Mouse (Mus musculus) spleen, postnatal 36 days (tissue): Measurements from ENCODE around the gene Sh3rf3.

Experiments
- DNase-seq, 2 experiments: peaks; one replicate each; pipeline ENCODE4 v3.0.0; 2022; ENCODE audit warnings: low spot score in 2 of 2, mixed read lengths in 1 of 2

Sh3rf3 gene

DNA sequence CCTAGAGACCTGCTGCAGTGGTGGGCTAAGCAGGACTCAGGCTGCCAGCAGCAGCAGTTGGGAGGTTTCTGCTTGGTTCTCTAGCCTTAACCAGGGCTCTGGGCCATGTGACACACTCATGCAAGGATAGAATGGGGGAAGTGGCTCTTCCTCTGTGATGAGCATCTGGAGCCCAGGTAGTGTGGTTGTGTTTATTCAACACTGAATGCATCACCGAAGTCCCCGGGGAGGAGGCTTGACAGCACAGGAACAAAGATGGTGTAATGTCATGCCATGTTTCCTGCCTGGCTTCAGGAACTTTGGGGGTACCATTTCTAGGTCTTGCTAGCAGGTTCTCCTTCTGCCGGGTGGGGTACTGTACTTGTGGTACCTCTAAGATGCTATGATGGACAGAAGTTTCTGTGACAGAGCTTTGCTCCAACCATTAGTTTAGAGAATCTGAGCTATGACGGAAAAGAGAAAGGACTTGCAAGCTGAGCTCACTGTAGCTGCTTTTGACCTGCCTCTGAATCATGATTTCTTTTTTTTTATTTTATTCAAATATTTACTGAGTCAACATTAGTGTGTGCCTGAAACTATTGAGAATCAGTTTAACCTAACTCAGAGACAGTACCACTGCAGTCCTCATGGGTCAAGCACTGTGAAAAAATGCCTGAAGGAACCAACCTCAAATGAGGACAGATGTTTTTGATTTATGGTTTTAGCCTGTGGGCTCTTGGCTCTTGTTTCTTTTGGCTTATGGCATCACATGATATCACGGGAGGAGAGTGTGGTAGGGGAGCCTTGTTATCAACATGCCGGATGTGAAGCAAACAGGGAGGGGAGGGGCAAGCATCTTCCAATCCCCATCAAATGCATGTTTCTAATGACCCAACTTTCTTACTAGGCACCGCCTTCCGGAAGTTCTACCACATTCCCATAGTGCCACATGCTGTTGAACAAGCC is 102.4 kb downstream of the Sh3rf3 start:
- DNase-seq: no peak

DNA sequence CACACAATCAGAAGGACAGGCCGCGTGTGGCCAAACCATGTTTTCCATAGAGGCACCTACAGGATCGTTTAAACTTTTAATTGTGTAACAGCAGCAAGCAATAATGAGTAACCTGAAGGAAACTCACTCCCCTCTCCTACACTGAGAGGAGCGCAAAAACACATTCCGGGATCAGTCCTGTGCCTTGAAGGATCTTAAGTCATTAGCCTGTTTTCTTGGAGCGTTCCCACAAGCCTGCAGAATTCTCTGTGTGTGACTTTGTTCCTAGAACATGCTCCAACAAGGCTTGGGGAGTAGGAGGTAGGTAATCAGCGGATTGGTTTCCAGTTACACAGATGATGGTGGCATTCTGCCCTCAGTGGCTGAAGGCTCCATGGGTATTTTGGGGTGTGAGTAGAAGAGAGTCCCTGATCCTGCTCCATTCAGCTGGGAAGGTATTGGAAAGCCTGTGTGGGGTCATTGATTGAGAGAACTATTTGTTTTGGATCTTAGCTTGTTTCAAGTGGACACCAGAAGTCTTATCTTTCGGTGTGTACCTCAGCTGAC is 108.6 kb downstream of the Sh3rf3 start:
- DNase-seq: no peak

DNA sequence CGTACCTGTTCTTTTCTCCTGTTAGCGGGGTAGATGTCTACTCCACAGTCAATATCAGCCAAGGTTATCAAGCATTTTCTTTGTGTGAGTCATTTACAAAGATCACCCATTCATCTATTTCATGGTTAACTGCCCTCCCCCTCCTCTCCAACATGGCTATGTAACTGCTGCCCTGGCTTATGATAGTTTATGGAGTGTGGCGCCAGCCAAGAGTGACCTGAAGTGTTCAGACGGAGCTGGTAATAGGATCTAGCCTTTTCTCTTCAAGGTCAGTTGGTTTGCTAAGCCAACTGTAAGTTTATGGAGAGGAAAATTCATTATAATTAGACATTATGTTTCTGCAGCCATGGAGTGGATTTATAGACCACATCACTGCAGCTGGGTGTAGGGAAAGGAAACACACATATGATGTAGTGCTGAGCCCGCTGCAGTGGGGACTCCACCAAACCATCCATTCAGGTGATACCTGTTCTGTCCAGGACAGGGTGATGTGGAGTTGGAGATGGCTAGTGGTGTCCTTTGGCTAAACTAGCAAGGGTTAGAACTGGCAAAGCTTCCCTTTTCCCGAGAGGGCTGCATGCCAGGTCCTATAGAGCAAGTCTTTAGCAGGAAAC is 109.2 kb downstream of the Sh3rf3 start:
- DNase-seq: no peak

DNA sequence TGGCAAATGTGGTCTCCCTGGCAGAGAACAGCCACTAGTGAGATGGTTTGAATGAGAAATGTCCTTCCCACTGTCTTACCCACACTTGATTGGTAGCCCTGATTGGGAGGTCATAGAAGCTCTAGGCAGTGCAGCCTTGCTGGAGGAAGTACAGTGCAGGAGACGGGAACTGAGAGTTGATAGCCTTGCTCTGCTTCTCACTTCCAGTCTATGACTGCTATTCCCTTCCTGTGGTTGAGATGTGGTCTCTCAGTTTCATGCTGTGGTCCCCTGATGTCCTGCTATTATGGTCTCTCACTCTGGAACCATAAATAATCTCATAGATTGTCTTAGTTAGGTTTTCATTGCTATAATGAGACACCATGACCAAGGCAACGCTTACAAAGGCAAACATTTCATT is 109.8 kb downstream of the Sh3rf3 start:
- no peak for DNase-seq

- DNase-seq: no peak
Measured at GRCm38 (mm10) chr10:58926578-58926977, 113.4 kb downstream of the Sh3rf3 start.

GRCm38 (mm10) chr10:58928952-58929442 is 115.8 kb downstream of the Sh3rf3 start:
- DNase-seq: no peak

GRCm38 (mm10) chr10:58932151-58932773 is 119.1 kb downstream of the Sh3rf3 start:
- no peak for DNase-seq

GRCm38 (mm10) chr10:58935606-58936005 is 122.4 kb downstream of the Sh3rf3 start:
- no peak for DNase-seq

GRCm38 (mm10) chr10:58936441-58936860 is 123.3 kb downstream of the Sh3rf3 start:
- no peak for DNase-seq

DNA sequence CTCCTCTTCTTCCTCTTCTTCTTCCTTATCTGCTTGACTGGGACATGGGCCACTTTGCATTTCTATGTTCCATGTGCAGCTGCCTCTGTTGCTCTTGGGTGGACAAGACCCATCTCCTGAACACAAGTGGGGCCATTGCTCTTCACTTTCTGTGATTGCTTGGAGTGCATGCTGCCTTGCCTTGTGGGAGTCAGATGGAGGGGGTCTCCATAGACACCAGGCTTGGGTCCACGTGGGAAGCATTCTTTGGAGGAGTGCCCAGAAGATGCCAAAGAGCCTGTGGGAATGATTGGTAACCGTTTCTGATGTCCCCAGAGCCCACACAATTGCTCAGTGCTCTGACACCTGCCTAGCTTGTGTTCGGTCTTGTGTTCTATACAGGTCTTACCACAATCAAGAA is 124.4 kb downstream of the Sh3rf3 start:
- DNase-seq: no peak

- no peak for DNase-seq
Measured at GRCm38 (mm10) chr10:58942819-58943218, 129.7 kb downstream of the Sh3rf3 start.

DNA sequence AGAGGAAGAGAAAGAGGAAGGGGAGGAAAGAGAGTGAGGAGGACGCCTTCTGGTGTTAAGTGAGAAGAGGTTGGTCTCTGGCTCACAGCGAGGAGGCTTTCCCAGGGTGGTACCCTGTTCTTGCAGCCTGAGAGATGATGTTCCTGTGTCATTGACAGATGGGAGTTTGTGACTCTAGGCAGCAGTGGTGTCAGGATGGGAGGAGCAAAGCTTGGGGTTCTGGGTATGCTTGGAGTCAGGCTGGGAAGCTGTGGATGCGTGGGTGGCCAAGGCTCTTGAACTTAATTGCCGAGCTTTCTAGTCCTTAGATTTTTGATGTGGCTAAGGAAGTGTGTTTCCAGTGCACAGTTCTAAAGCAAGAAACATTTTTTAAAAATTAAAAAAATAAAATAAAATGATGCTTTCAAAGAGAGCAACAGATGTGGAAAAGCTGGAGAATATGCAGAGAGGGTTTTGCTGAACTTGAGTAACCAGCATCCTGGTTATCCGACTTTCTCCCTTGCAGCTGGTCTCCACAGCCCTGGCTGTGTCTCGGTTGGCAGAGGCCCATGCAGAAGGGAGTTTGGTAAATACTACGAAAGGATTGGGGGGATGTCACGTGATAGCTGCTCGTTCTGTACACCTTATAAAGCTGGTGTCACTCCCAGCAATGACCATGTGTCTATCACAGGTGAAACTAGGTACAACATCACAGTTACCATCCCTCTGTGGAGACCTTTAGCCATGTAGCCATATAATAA is 130.7 kb downstream of the Sh3rf3 start:
- DNase-seq: no peak

DNA sequence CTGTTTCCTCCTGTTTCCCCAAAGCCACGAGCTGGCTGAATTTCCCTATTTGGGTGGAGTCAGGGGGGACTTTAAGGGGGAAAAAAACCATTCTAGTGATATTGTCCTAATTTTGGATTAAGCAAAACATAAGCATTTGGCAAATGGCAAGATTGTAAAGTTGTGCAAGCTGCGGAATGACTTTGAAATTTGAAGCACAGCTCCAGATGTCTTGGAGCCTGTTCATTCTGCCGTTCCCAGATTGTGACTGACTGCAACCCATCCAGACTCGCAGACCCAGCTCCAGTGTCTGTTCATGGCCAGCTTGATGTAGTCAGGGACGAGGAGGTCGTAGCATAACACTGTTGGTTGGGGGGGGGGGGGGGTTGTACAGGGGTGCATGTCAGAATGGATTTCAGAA is 131.8 kb downstream of the Sh3rf3 start:
- DNase-seq: no peak

GRCm38 (mm10) chr10:58949770-58950638 is 136.8 kb downstream of the Sh3rf3 start:
- DNase-seq: no peak

GRCm38 (mm10) chr10:58960193-58960592 is 147.0 kb downstream of the Sh3rf3 start:
- no peak for DNase-seq

- DNase-seq: no peak
Measured at GRCm38 (mm10) chr10:58968236-58968635, 155.1 kb downstream of the Sh3rf3 start.

DNA sequence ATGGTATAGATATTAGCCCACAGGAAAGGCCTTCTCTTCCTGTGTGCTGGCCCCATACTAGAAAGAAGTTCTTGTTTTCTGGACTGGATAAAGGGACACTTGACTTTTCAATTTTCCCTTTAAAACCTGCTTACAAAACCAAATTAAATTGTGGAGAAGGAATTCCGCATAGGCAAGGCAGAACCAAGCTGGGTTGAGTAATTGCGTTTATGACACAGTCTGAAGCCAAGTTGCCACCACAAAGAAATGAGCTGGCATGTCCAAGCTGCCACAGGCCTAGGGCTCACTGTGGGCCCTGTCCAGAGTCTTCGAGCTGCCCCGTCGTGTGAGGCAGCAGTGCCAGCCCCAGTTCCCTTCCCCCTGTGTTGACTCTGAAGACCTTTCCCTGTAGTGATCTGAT is 156.2 kb downstream of the Sh3rf3 start:
- no peak for DNase-seq

- DNase-seq: no peak
Measured at GRCm38 (mm10) chr10:58972115-58972514, 159.0 kb downstream of the Sh3rf3 start.

- DNase-seq: no peak
Measured at GRCm38 (mm10) chr10:58974138-58974537, 161.0 kb downstream of the Sh3rf3 start.

- no peak for DNase-seq
Measured at GRCm38 (mm10) chr10:58979320-58979959, 166.3 kb downstream of the Sh3rf3 start.
